Mouse (Mus musculus) thymus, postnatal 4 days (tissue): ENCODE results near the gene Usf2.
A peak's percentile ranks its signal among the peaks of the same experiment; 100 is the strongest.

ENCODE experiments used
- DNase-seq: peaks from one replicate; pipeline ENCODE4 v3.0.0; 2021

The Usf2 gene

DNA sequence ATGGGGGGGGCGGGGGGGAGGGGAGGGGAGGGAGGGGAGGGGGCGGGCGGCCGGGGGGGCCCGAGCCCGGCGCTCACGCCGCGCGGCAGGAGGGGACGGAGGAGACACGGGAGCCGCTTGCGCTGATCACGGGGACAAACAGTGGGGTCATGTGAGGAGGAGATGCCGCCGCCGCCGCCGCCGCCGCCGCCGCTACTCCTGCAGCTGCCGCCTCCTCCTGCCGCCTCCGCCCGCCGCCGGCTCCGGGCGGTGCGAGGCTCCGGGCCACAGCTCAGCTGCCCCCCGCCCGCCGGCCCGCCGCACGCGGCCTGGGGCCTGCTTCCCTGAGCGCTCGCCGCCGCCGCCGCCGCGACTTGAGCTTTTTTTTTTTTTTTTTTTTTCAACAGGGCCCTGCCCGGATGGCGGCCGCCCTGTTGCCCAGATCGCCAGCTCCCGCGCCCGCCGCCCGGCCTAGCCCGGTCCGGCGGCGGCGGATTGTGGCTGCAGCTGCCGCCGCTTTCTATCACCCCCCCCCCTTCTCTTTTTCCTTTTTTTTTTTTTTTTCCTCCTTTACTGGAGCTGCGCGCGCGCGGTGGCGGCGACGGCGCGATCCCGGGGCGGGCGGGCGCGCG is at the start of gene Usf2:
Gene Usf2 (minus strand): TSS at position 48 of the 611 bp plus-strand sequence.
- DNase-seq, result peak; percentile 84

DNA sequence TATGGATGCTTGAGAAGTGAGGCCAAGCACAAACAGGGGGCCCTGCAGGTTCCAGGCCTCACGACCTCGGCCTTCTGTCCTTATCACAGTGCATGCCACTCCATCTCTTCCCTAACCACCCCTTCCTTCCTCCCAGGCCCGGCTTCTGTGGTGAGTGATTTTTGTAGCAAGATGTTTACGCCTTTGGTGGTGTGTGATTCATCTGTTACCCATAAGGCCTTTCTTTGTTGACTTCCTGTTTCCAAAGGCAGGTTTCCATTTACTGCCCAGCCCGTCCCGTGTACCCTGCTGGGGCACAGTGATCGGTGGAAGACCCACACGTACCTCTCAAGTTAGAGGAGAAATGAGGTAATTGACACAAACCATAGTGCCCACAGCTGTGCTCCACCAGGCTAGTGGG is 46.0 kb upstream of the Usf2 start:
- DNase-seq, result peak; percentile 34

DNA sequence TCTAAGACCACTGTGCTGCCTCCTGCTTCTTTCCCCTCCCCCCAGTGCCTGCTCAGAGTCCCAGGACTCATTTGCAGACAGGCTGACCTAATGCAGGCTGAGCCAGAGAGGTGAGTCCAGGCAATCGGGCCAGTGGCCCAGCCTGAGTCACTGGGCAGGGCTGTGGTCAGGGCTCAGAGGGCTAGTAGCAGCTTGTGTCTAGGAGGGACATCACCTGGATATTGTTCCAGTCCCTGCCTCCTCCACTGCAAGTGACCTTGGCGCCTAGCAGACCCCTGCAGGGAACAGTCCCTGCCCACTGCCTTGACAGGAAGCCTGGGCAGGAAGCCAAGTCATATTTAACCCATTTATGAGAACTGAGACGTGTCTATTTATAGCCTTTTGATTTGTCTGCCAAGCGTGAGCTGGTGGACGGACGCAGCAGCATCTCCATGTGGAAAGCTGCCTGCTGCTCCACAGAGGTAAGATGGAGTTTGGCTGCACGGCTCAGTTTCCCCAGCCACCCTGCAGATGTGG is 44.0 kb upstream of the Usf2 start:
- peak; percentile 39 for DNase-seq

DNA sequence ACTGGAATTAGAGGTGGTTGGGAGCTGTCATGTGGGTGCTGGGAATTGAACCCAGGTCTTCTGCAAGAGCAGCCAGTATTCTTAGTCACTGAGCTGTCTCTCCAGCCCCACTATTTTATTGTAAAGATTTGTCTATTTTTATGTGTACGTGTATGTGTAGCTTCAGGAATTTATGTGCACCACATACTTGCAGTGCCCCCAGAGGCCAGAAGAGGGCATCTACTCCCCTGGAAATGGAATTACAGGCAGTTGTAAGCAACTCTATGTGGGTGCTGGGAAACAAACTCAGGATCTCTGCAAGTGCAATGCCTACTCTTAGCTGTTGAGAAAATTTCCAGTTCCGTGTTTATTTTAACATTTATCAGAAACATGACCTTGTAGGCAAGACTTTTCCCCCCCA is 39.9 kb upstream of the Usf2 start:
- DNase-seq, result peak; percentile 32

DNA sequence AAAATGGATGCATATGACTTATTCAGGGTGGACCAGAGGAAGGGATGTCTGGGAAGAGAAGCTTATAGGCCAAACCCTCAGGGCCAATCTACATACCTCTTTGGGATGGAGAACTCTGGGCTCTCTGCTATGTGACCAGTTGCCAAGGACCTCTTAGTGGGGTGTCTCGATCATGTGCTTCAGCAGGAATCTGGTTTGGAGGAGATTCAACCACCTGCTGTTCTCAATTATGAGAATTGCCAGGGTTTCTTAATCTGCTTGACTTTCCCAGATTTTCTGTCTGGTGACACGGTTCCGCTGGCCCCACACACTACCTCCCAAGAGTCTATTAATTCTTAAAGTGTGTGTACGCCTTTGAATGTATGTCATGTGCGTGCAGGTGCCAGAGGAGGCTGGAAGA is 37.4 kb upstream of the Usf2 start:
- DNase-seq, result no peak

DNA sequence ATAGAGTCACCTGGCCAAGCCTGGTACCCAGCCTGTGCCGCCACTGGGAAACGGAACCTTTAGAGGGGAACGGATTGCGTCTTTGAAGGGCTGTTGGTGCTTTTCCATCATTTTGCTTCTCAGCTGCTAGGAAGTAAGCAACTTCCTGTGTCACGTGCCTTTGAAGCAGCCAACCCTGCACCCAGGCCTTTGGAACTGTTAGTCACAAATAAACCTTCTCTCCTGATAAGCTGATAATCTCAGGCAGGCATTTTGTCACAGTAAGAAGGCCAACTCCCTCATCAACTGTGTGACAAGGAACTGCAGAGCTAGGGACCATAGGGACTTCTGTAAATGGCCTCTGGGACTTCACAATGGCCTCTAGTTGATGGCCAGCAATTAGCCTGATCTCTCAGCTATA is 35.5 kb upstream of the Usf2 start:
- no peak for DNase-seq

DNA sequence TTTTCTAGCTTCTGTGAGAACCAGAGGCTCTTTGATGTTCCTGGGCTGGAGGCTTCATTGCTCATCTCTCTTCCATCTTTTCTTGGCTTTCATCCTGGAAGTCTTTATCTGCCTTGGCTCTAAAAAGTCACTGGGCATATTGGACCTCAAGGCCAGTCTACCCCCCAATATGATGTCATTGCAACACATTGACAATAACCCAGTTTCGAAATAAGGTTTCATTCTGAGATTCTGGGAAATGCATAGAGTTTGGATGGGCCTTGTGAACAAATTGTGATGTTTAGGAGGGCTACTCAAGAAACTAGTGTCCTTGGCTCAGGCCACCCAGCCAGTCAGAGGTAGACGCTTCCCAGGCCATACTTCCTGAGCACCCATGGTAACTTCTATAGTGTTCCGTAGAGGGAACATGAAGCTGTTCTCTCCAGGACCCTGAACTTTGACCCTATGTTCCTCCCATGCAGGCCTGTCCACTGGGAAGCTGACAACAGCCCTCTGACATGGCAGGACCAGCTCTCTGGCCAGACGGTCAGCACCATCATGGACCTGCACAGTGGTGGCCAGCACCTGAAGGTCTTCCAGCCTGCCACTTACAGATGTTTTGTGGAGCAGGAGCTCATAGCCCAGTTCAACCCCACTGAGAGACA is 32.0 kb upstream of the Usf2 start:
- DNase-seq, result no peak

DNA sequence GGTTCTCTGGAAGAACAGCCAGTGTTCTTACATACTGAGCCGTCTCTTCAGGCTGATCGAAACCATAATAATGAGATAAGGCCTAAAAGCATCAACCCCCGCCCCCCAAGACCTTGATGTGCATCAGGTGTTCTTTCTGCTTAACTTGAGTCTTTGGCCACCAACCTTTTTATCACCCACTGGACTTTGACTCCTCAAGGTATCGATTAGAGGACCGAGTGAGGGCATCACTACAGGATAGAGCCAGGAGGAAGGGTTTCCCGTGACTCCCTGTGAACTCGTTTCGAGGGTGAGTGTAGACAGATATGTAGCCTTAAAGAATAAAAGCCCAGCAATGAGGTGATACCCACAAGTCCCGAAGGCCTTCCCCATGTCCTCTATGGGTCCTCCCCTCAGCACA is 28.8 kb upstream of the Usf2 start:
- no peak for DNase-seq

DNA sequence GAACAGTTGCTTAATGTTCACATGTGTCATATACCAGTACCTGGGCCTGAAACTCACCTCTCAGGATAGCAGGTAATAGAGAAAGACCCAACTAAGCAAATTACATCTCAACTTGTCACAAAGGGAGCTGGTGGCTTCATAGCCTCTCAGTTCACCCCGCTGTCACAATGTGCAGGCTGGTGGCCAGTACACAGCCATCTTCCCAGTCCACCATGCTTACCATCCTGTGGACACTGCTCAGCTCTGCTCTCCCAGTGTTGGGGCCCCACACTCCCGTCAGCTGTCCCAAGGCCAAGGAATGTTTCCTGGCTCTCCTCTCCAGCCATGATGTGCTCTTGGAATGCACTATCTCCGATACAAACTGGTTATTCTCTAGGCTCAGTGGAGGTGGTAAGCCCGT is 25.1 kb upstream of the Usf2 start:
- DNase-seq, result no peak

DNA sequence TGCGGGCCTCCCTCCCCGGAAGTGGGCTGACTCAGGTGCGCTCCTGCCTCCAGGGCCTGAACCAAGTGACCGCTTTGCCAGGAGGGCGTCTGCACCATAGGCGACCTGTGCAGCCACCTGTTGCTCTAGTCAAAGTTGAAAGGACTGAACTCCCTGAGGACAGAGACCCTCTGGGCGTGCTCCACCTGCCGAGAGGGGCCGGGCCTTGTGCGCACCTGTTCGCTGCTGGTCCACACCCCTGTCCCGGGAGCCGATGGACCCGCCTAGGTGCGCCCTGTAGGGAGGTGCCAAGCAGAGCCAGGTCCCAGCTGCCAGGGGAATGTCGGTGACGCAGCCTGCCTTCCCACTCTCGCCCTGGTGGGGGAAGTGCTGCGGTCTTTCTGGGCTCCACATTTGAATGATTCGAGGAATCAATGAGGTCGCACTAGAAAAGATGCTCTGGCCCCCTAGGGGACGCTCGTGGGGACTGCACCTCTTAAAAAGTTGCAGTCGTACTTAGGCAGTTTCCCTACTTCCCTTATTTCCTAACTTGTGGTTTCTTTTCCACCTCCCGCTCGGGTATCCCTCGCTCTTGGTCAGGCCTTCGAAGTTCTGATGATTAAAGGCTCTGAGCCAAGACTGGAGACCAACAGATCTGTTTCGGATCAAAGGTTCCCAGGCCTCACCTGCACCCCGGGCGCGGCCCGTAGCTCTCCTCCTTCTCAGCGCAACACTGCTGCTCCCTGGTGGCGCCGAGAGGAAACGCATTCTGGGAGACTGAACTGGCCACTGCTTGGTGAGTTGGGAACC is 17.1 kb upstream of the Usf2 start, which contains the start of gene Fam187b:
Gene Fam187b (plus strand): TSS at position 290 of the 789 bp plus-strand sequence.
- peak; percentile 95 for DNase-seq

DNA sequence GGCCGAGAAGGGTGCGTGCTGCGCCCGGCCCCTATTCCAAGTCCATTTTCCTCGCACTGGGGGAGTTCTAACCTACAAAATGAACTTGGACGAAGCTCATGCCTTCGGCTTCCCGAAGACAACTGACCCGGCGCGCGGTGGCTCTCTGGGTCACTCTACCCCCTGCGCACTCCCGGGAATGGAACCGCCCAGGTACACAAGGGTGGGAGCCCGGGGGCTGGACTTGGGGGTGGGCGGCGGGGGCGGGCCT is 16.6 kb upstream of the Usf2 start, which contains the start of gene Lsr:
Gene Lsr (minus strand): TSS at position 214 of the 250 bp plus-strand sequence.
- no peak for DNase-seq

DNA sequence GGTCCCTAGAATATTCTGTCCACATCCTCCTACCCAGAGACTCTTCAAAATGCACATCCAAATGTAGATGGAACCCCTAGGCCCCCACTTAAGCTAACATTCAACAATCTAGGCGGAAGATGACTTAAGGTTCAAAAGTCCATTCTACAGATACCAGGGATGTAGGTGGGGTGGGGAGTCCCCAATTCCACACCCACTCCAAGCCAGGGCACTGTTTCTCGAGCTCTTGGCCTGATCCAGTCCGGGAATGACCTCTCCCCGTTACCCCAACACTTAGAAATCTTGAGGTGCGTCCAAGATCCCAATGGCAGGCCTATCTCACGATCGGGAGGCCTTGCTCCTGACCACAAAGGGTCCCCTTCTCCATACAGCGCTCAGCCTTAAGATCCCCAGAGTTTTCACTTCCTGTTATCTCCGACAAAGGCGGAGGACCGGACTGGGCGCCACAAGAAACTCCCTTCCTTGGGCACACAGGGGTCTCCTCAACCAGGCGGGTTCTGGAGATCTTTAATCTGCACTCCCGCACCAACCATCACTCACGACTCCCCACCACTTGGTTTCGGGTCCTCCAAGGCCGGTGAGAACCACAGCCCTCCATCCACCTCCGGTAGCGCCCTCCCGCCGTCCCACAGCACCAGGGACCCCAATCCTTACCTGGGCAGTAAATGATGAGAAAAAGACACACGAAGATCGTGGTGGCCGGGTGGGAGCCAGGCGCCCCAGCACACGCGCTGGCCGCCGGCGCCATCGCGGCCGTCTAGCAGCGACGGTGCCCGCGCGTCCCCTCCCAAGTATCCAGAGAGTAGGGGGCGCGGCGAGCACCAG is 16.0 kb upstream of the Usf2 start:
- DNase-seq, result no peak

DNA sequence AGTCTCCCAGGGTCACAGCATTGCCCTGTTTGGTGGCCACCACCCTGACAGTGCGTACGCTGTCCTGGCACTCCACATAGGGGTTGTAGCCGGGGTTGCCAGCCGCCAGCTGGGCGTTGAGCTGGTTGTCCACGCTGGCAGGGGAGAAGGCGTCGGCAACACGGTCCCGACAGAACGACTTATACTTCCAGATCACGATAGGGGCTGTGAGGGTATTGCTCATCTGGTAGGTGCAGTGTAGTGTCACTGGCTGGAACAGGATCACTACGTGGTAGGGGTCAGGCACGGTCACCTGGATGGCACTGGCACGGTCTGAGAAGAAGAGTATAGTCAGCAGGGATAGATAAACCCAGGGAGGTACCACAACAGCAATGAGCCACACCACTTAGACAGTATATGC is 15.3 kb upstream of the Usf2 start:
- no peak for DNase-seq

DNA sequence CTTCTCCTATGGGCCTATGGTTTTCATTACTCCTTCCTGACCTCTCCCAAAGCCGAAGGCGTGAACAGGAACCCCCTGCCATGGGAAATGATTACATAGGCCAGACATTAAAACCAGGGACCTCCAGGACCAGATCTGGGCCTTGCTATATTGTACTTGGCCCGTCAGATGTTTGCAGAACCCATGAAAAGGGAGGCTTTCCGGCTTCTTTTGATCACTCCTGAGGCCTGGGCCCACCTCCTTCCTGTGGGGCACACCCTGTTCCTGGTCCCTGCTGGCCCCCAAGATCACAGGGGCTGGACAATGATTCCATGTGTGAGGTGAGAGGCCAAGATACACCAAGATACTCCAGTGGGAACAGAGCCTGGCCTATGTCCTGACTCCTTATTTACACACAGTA is 12.6 kb upstream of the Usf2 start:
- DNase-seq, result no peak

DNA sequence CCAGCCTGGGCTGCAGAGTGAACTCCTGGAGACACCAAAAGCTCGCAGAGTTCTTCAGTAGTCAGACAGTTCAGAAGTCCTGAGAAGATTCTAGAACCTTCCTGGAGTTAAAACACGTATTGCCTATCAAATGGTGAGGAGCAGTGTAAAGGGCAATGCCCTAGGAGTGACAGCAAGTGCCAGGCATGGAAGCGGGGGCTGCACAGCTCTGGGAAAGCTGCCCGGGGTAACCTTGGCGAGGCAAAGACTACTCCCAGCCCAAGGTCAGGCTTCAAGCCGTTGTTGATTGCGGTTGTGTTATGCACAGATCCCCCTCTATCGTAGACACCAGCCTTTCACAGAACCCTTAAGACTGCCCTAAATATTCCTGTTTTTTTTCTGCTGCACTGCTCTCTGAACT is 12.0 kb upstream of the Usf2 start:
- peak; percentile 16 for DNase-seq

DNA sequence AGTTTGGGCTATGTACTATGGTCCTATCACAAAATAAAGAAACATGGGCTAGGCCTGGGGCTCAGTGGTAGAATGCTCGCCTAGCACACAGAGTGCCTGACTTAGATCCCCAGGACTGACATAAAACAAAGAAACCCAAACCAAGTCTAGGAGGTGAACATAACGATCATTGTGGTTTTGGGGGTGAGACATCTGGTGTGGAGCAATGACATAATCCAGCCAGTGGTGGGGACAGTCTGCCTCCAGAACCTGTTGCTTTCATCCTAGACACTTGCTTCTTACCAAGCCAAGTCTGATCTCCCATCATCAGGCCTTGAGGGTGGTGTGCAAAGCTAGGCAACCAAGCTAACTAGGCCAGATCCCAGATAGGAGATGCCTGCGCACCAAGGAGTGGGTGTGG is 10.1 kb upstream of the Usf2 start:
- DNase-seq, result peak; percentile 13

DNA sequence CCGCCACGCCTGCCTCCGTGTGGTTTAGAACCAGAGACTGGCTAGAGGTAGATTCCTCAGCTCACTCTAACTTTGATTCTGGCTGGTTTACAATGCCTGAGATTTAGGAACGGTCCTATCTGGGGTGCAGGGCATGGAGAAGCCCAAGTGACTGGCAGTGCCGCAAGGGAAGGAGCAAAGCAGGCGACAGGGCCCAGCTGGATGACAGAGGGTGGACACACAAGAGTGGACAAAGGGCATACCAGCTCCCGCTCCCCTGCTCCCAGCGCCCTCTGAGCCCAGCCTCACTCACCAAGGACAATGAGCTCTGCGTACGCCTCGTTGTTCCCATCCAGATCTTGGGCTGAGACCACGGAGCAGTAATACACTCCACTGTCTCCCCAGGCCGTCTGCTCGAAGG is 9.1 kb upstream of the Usf2 start:
- DNase-seq, result peak; percentile 16

DNA sequence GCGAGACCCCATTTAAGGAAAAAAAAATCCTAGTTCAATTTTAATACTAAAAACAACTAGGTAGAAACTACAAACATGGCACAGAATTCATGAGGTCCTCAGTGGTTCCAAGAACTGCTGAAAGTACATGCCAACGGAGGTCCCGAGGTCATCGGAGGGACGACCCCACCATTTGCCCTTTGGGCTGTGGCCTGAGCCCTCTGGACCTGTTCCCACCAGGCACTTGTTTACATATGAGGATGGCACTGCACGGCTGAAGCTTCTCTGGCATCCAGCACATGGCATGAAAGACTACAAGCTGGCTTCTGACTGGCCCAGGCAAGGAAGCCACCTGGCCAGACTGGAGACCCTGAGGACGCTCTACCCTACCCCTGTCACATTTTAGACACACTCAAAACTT is 7.8 kb upstream of the Usf2 start:
- no peak for DNase-seq

DNA sequence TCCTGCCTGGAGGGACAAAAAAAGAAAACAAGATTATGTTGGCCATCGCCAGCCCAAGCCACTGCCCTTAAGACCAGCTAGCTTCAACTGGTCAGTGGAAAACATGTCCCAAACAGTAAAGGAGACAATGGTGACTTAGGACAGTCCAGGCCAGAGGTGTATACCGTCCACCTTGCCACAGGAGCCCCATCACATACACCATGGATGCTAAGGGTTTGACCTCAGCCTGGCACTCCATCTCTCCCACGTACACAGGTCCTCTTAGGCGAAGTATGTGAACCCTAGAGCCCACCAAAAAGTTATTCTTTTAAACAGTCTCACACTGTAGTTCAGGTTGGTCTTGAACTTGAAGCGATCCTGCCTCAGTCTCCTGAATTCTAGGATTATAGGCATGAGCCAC is 6.3 kb upstream of the Usf2 start:
- DNase-seq, result no peak

DNA sequence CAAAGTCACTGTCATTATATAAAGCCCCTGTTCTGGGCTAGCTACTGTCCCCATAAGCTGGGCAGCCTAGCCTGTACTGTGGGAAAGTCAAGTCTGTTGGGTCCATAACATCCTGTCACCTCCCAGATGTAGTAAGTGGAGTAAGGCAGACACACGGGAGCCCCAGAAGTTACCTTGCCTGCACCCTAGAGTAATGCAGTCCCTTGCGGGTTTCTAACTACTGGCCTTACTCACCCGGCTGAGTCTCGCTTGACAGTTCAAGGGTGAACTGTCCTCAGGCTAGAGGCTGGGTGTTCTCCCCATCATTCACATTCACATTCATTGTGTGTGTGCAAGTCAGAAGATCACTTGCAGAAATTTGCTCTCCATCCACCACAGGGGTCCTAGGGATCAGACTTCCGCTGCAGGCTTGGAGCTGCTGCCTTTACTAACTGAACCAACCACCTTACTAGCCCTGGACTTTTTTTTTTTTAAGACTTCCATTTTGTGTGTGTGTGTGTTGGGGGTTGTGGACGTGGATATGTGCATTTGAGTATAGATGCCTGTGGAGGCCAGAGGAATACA is 3.3 kb upstream of the Usf2 start:
- DNase-seq, result peak; percentile 9

DNA sequence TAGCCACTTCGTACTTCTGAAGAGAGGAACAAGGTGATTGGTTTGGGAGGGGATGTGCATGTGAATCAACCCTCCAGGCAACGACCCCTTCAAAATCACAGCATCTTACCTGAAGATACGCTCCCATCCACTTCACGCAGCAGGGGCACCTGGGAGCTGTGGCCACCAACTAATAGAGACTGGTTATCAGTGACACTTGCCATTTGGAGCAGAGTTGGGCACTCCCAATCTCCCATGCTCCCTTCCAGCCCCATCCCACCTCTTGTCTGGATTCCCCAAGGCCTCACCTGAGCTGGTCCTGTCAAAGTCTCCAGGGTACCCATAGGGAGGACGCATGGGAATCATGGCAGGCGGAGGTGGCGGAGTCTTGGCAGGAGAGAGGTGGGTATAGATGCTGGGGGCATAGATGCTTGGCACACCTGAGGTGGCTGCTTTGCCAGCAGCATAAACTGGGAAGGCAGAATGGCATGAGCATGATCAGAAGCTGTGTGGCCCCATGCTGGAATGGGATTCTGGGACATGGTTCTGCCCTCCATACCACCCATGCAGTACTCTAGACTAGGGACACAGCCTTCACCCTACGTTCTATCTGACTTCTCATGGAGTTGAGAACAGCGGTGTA is 2.4 kb upstream of the Usf2 start:
- DNase-seq, result peak; percentile 19

DNA sequence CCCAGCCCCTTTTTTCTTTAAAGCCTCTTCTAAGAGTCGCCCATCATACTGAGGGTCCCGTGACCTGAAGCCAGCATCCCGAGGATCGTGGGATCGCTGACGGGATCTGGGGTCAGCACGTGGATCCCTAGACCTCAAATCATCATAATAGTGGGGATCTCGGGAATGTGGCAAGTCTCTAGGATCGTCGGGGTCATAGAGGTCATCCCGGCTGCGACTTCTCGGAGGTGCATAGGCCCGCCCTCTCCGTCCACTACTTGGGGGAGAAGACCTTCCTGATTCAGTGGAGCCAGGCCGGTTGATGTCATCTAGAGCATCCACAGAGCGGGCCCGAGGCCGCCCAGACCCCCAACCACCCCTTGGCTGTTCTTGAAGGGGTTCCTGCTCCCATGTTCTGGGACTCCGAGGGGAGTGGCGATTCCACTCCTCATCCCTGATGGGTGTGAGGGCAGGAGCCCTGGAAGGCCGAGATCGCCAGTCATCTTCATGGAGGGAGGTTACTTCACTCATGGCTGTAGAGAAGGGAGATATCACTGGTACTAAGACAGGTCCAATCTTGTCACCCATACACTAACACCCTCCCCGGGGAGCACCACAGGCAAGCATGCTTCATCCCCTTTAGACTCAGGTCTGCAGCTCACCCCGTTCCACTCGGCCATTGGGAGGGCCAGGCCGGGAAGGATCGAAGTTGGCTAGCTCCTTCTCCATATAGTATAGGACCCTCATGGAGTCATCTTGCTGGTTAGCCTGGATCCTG is 1.7 kb upstream of the Usf2 start:
- DNase-seq, result peak; percentile 37
